Mouse (Mus musculus): ENCODE results near the gene Gm1113.

Gene Gm1113

DNA sequence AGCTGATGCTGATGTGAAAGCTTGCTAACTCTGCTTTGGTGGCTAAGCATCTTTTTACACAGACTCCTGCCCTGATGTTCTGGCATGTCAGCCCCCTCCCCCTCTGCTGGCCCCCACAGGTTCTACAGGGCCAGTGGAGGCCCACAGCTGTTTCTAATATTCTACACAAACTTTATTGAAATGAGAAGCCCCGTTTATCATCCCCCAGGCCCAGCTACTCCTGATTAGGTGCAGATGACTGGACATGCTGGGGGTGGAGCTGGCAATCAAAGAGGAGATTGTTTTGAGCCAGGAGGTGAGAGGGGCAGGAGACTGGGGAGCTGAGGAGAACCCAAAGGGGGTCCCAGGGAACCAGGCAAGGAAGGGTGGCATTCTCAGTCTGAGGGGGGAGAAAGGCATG, 11.7 kb upstream of the Gm1113 start:
- in situ Hi-C loops (cut with MboI): no loop called here

DNA sequence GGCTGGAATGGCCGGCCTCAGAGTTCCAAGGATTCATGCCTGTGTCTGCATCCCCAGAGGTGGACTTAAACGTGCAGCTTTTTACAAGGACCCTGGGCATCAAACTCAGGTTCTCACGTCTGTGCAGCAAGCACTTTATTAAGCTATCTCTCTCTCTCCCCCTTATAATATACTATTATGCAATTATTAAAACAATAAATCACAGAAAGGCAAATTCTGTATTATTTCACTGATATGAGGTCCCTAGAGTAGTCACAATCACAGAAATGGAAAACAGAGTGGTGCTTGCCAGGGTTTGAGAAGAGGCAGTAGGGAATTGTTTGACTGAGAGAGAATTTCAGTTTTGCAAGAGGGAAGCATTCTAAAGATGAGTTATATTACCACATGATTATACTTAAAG, 11.1 kb upstream of the Gm1113 start:
- in situ Hi-C loops (cut with MboI): no loop called here

DNA sequence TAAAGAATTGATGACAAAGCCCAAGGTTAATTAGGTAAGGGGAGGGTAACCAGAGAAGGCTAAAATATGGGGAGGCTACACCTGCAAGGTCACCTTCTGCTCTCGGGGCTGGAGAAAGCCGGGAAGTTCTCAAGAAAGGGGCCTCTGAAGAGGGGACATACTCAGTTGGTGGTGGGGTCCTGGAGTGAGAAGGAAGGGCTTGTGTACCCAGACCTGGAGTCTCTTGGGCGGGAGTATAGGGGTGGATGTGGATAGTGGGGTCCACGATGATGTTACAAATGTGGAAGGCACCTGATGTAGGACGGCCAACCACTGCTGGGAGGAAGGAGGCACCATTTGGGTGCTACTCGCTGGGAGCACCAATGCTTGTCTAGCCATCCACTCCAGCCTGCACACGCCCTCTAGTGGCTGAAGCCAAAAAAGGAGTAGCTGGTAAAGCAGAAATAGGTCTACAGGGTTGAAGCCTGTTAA, 5.9 kb upstream of the Gm1113 start:
- in situ Hi-C loops (cut with MboI): no loop called here

DNA sequence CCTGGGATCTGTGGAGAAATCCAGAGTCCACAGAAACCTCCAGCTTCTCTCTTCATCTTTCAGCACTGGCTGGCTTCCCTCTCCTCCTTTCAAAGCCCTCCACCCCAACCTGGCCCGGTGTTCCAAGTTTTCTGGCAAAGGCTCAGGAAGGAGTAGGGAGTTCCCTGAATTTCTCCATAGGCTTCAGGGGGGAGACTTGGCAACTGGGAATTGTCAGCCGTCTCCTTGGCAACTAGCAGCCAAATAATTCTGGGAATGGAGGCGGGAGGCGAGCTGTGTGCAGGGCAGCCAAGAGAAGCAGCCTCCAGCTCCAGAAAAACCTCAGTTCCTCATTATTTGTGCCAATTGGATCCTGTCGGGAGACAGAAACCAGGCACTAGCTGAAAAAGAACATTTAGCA, 5.5 kb upstream of the Gm1113 start:
- in situ Hi-C loops (cut with MboI): no loop called here

DNA sequence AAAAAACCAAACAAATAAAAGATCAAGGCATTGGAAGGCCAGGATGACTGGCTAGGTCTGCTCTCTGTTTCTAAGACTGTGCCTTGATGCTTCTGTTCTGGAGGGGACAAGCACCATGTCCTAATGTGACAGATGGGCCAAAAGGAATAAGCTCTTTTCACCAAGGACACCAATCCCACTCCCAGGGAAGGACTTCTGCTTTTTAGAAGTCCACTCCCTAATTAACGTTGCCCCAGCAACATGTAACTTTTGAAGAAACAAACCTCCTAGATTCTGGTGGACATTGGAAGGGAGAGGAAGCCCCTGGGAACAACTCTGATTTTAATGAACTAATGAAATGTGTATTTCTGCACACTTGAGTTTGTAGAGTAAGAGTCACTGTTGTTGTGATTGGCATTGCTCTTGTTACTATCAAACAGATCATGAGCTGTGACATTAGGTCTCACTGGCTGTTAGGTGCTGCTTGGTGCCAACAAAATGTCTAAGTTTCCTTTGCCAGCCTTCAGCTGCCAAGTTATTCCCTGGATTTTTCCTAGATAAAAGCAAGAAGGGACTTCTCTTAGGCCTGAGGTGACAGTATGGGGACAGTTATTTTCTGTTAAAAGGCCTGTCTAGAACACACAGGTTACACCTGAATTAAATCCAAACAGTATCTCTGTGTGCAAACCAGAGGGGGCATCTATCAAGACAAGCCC, 4.9 kb upstream of the Gm1113 start:
- in situ Hi-C loops (cut with MboI): no loop called here

DNA sequence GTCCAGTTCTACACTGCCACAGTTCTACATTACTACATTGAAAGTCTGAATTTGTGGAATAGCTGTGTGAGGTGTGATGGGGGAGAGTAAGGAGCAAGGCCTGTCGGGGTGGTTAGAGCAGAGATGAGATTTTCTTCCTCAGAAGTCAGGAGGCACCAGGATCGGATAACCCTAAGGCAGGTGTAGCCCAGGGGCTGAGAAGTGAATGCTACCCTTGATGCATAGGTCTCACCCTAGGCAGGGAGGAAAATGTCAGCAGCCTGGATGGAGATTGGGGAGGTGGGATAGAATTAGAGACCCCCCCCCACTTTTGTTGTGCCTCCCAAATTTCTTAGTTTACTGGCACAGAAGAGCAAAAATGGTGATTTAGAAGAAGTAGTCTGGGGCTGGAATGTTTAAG, 4.2 kb upstream of the Gm1113 start:
- in situ Hi-C loops (cut with MboI): no loop called here

DNA sequence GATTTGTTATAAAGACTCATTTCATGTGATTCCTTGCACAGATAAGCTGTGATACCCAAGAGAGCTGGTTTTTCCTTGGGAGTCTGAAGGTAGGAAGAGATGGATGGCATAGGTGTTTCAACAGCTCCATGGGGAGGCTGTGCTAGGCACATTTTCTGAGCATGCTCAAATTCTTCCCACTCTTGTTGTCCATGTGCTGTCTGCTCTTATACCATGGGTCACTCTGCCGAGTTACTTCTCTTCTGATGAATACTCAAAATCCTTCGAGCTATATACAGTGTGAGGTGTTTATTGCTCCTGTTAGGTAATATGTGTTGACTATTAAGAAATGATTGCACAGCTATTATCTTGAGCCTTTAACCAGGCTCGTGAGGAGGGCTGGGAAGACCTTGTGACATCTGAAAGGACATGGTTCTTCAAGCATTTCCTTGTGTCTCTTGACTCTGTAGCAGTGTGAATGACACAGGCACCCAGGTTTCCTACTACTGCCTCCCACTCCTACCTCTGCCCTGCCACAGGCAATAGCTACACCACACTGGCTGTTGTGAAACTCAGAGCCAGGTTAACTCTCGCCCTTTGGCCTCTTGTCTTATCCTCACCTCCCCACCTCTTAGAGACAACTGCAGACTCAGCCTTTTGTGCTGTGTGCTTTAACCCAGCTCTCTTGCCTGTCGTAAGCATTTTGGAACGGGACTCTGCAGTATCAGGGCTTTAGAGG, 2.7 kb upstream of the Gm1113 start:
- in situ Hi-C loops (cut with MboI): no loop called here

DNA sequence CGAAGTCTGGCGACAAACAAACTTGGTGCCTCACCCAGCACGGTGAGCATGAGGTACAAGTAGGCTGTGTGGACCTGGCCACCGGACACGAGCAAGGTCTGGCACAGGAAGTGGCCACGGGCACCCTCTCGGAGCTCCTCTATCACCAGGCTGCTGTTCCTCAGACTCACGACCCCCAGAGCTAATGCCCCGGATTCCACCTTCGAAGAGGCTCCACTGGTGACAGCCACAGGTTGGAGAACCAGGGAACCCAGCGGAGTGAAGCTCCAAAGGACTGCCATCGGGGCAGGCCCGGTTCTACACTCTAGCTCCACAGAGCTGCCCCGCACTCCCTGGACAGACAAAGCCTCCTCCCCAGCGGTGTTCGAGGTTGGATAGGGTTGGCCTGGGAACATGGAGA, 1.4 kb downstream of the Gm1113 start:
- in situ Hi-C loops (cut with MboI): no loop called here

DNA sequence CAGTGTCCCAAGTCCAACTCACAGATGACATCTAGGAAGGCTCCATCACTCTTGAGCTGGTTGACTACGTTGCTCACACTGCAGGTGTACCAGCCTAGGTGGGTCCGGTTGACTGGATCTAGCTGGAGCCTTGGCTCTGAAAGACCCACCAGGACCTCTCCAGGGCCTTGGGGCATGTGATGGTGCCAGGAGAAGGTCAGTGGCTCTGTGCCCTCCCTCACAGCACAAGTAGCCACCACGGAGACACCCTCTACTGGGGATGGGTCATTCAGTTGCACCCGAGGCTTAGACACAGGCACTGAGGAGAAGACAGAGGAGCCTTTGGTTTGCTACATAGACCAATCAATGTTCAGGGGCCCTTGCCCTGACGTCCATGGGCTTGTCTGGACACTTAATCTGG, 1.9 kb downstream of the Gm1113 start:
- in situ Hi-C loops (cut with MboI): no loop called here

DNA sequence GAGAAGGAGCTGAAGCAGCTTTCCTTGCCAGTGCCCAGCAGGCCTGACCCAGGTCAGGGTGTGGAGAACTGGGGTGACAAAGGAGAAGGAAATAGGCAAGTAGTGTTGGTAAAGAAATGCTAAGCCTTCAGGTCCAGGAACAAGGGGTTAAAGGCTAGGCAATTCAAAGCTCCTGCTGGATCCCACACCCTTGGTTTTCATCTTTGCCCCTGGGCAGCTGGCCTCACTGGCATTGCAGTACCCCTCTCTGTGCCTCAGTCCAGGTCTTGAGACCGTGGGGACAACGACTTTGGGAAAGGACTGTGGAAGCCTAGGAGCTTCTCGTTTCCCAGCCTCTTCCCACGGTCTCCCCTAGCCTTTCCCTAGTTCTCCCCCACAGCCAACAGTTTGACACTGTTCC, 4.2 kb downstream of the Gm1113 start:
- in situ Hi-C loops (cut with MboI): no loop called here

DNA sequence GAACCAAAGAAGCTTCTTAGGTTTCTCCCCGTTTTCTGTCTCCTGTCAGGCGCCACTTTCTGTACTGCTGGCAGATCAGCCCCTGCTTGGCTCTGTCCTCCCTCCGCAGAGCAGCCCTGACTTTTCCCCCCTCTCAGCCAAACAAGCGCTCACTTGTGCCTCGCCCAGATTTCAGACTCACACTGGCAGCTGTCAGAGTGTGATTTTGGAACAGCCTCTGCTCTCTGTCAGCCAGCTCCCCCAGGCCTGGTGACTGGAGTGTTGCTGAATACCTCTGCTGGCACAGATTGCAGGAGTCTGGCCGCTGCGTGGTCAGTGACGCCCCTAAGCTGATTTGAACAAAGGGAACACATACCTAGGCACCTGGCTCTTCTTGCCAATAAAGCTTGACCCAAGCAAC, 9.8 kb downstream of the Gm1113 start:
- in situ Hi-C loops (cut with MboI): no loop called here

DNA sequence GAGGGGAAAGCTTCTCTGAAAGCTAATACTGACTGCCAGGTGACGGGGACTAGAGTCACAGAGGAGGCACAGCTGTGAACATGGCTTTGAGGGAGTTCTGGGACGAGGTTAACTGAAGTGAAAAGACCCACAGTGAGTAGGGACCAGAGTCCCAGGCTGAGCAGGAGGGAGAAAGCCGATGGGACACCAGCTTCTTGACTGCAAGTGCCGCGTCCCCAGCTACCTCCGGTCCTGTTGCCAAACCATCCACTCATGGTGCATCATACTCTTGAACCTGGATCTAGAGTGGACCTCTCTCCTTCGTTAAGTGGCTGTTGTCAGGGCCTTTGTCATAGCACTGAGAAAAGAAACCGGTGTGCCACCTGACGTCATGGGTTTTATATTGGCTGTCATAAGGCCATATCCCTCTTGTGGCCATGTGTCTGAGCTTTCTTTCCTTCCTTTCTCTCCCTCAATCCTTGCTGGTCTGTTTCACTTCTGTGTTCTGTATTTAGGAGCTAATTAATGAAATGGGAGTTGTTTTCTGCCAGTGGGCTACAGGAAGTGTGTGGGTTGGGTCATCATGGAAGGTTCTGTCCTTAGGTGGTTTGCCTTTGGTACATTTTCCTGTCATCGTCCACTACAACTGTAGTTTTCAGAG, 15.6 kb downstream of the Gm1113 start:
- in situ Hi-C loops (cut with MboI): no loop called here

DNA sequence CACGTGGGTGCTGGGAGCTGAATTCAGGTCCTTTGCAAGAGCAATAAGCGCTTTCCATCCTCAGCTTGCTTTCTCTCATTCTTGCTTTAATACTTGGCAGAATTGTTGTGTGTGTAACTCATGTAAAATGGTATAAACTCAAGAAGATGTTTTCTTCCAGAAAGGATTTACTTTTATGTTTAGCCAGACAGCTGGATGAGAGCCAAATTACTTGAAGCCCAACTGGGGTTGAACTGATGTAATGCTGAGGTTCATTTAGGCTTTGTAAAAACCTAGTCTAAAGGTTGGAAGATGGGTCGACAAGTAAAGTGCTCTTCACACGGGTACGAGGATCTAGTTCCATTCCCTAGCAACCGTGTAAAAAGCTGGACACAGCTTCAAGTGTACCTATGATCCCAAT, 18.1 kb downstream of the Gm1113 start:
- in situ Hi-C loops (cut with MboI): no loop called here

DNA sequence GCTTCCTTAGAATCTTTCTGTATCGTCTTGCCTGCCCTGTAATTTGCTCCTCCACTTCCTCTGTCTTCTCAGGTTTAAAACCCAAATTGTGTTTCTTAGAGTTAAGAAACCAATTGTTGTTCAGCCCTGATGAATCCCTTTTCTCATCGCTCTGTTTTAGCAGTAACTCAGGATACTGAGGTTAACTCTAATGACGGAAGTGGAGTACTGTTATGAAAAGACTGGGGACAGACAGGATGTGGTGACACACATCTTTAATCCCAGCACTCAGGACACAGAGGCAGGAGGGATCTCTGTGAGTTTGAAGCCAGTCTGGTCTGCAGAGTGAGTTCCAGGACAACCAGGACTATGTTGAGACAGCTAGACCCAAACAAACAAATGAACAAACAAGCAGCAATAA, 22.6 kb downstream of the Gm1113 start:
- in situ Hi-C loops (cut with MboI): no loop called here

DNA sequence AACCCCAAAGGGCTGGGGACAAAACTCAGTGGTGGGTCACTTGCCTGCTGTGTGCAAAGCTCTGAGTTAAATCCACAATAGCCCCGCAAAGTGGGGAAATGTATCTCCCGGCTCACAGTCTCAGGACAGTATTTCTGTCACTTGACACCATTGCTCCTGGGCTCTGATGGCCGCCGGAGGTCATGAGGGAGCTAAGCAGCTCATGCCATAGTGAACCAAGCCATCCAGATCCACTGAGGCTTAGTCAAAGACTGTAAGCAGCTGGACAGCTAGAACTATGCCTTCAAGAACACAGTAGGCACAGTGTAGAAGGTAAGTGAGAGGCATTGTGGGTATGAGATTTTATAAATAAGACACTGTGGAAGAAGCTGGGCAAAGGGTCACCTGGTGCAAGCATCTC, 23.1 kb downstream of the Gm1113 start:
- in situ Hi-C loops (cut with MboI): no loop called here

DNA sequence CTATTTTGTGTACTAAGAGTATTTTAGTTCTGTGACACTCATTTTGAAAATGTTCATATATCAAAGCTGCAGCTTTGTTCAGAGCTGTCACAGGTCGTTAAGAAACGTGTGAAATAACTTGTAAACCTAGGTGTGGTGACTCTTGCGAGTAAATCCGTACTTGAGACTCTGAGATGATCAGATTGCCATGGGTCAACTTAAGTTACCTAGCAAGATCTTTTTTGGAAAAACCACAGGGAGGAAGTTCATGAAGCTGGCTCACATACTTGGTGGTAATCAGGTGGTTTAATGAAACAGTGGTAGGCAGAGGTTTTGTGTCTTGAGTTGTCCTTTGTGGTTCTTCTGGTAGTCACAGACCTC, 24.4 kb downstream of the Gm1113 start:
- in situ Hi-C loops (cut with MboI): no loop called here

DNA sequence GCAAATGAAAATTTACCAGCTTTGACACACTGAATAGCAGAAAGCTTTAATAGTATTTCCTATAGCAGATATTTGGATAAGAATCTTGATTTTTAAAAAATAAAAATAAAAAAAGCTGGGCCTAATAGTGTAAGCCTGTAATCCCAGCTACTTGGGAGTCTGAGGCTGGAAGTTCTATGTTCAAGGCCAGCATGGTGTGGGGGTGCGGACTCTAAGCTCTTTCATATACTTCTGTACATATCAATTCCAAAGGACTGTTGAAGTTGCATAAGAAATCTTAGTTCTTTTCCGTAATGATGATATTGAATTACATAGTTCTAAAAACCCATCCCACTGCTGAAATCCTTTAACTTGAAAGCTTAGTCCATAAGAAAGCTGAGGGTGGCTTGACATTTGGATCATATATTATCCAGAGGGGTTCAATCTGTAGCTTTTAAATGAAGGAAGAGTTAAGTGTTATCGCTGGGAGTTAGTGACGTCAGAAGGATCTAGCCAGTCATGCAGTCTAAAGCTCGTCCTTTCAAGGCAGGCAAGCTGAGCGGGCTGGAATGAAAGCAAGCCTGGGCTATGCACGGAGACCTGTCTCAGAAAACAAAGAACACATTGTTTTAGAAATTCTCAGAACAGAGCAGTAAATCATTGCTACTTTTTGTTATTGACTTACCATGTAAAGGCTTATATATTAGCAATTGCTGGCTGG, 24.9 kb downstream of the Gm1113 start:
- in situ Hi-C loops (cut with MboI): no loop called here

DNA sequence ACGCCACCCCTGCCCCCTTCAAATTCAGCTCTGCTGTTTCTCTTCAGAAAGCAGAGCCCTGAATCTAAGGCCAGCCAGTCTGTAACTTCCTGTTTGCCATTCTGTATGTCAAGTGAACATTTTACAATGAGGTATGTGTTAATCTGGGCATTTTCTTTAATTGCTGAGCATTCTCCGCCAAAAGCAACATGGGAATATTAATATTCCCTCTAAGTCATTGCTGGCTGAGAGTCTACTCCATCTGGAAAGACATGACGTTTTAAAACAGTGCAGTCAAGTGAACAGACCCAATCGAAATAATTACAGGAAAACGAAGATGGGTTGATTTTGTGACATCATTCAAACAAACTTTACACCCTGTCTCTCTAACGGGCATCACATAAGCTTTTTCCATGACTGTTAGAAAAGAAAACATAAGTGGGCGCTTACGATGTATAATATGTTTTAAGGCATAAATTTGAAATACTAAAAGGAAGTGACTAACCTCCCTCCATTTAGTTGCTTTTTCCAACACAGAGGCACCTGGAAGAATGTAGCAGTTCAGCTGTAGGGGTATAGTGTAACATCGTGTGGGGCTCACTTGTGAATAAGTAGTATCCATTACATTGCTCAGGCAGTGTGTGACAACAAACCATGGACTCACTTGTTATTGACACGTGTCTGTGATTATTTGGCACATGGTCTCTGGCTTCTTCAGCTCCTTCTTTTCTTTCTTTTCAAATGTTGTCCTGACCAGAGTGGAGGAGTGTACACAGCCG, 26.8 kb downstream of the Gm1113 start:
- in situ Hi-C loops (cut with MboI): no loop called here

DNA sequence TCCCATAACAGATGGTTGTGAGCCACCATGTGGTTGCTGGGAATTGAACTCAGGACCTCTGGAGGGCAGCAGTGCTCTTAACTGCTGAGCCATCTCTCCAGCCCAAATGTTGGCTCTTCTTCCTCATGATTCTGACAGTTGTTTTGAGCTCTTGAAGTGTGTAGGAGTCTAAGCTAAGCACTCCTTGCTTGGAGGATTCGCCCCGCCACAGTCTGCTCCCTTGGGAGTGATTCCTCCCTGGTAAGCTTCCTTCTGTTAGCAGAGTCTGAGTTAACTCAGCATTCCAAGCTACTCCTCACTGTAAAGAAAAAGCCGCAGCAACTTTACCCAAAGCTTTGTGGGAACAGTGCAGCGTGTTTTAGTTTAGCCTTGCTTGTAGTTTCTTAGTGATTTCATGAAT, 29.6 kb downstream of the Gm1113 start:
- in situ Hi-C loops (cut with MboI): no loop called here

DNA sequence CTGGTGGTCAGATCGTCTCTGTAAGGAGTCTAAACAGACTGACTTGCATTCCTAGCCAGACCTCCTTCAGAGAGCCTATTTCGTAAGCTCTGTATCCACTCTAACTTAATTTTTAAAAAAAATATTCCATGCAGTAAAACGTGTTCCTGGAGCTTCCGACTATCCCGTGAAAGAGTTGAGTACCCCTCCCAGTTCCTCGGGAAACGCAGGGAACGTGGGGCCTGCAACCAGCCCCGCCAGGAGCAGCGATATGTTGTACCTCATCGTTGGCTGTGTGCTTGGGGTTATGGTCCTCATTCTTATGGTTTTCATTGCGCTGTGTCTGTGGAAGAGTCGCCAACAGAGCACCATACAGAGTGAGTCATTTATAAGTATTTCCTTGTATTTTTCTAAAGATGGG, 31.5 kb downstream of the Gm1113 start:
- in situ Hi-C loops (cut with MboI): no loop called here

DNA sequence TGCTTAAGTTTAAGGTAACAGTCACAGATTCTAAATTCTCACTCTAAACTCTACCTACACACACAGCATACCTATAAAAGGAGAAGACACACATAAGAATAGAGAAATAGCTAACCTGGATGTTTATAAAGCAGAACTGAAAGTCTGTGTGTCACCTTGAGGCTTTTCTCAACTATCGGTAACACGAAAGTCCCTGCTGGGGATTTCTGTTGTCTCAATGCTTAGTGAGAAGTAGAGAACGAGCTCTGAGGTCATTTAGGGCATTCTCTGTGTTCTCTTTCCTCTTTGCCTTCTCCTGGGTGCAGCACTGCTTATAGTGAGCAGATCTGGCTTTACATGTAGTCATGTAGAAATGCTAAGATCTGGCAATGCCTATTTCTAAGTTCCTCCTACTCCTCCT, 34.1 kb downstream of the Gm1113 start:
- in situ Hi-C loops (cut with MboI): no loop called here
